Mouse (Mus musculus): Measurements from ENCODE around the gene Irak2.

- no peak for TF ChIP-seq CTCF (IDR thresholded peaks at IDR 0.05)
- no peak for TF ChIP-seq EP300 (IDR thresholded peaks at IDR 0.05)
These were observed 14.9 kb upstream of the Irak2 start for GRCm38 (mm10) chr6:113623386-113623785.

Data from lung, postnatal 0 days (tissue).